Mouse (Mus musculus) E14TG2a.4 (cell line): ENCODE results near the gene BC049762.

Source experiments
- CTCF ChIP-seq: conservative IDR thresholded peaks from 2 replicates; pipeline ENCODE4 v1.5.1; 2014; ENCODE audit warnings: low read length
- NANOG ChIP-seq: IDR thresholded peaks from 2 replicates; pipeline ENCODE4 v1.6.1; 2014; ENCODE audit warnings: borderline replicate concordance, low read length, mixed read lengths

DNA sequence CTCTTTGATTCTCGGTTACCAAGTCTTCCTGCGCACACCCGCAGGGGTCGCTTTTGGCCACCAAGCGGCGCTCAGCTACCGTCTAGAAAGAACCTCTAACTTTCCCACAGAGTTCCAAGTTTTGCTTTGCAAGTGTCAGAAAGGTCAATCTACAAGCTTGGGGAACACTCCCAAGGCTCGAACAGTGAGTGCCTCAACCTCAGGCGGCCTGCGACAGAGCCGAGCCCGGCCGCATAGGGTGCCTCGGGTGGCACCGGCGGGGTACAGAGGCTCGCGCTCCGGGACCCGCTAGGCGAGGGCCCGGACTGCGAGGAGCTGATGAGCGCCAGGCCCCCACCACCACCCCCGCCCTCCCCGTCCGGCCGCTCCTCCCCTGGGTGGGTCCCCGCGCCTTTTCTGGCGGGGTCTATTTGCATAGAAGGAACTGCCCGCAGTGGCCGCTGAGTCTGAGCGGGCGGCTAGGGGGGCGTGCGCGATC is 26.8 kb upstream of the BC049762 start, which contains the start of gene Col23a1:
- TF ChIP-seq CTCF (peak; percentile 97), NANOG (no peak)
